Mouse (Mus musculus) liver, postnatal 0 days (tissue): ENCODE results near the gene Mrps6. TPM values are rescaled to one million over a fixed set of nuclear protein-coding genes. Genes with fewer than 3 reads are reported as not detected.
A peak's percentile ranks its signal among the peaks of the same experiment; 100 is the strongest.

Source experiments
- ATAC-seq: fragments of 200-750 bp; cut with Nextera tagmentation; 2 replicates; pipeline ENCODE4 v1.8.0; 2017; ENCODE audit warnings: mild to moderate bottlenecking, moderate library complexity
- DNase-seq: peaks from one replicate; pipeline ENCODE4 v3.0.0-alpha.2; 2016
- H3K27ac ChIP-seq: fragments of 300-500 bp; sonication (generic); 2 replicates; pipeline ENCODE4 v1.5.1; 2014; ENCODE audit warnings: antibody characterized with exemption, moderate library complexity, mild to moderate bottlenecking, low read depth
- H3K27me3 ChIP-seq: fragments of 300-500 bp; sonication (generic); 2 replicates; pipeline ENCODE4 v1.6.1; 2014; ENCODE audit warnings: low read length, control low read depth, mixed read lengths; ENCODE audit not compliant: insufficient read depth
- H3K36me3 ChIP-seq: fragments of 300-500 bp; sonication (generic); replicated peaks from 2 replicates; pipeline ENCODE4 v1.6.1; 2014; ENCODE audit warnings: mild to moderate bottlenecking, control low read depth, low read length, moderate library complexity, mixed read lengths; ENCODE audit not compliant: insufficient read depth
- H3K4me1 ChIP-seq: fragments of 300-500 bp; sonication (generic); 2 replicates; pipeline ENCODE4 v1.6.1; 2014; ENCODE audit warnings: antibody characterized with exemption, mild to moderate bottlenecking, control low read depth; ENCODE audit not compliant: insufficient read depth
- H3K4me2 ChIP-seq: fragments of 300-500 bp; sonication (generic); 2 replicates; pipeline ENCODE4 v1.6.1; 2014; ENCODE audit warnings: low read depth, mild to moderate bottlenecking, low read length, moderate library complexity, mixed read lengths
- H3K4me3 ChIP-seq: fragments of 300-500 bp; sonication (generic); 2 replicates; pipeline ENCODE4 v1.5.1; 2014; ENCODE audit warnings: low read depth, low read length
- H3K9ac ChIP-seq: fragments of 300-500 bp; sonication (generic); replicated peaks from 2 replicates; pipeline ENCODE4 v1.6.1; 2014; ENCODE audit warnings: mild to moderate bottlenecking, moderate library complexity
- H3K9me3 ChIP-seq: fragments of 300-500 bp; sonication (generic); 2 replicates; pipeline ENCODE4 v1.6.1; 2016; ENCODE audit warnings: mild to moderate bottlenecking, control low read depth, low read length, mixed read lengths
- CTCF ChIP-seq: sonication (generic); IDR thresholded peaks from 2 replicates; pipeline ENCODE4 v1.5.1; 2016; ENCODE audit warnings: antibody characterized with exemption, low read depth
- EP300 ChIP-seq: IDR thresholded peaks from 2 replicates; pipeline ENCODE4 v1.6.1; 2016; ENCODE audit warnings: antibody characterized with exemption, low read depth, mild to moderate bottlenecking
- WGBS: fragments of 180-500 bp; shearing (Covaris S2); extraction: QIAGEN DNeasy Blood & Tissue Kit; methylation state at CpG from one replicate; pipeline ENCODE4 v1.1.7; 2014; ENCODE audit not compliant: insufficient replicate concordance; 5-methylcytosine and 5-hydroxymethylcytosine counted together
- polyA plus RNA-seq: library from polyadenylated mRNA; unstranded; fragments of >200 nt; fragmentation: Nextera tagmentation; extraction: Ambion mirVana; gene quantifications from 2 replicates; pipeline ENCODE4 v1.2.1, GENCODE M21; 2015

The Mrps6 gene
- polyA plus RNA-seq, 1 experiment from 2014 or later: 41.4 TPM

GRCm38 (mm10) chr16:92114706-92115241, 56.7 kb downstream of the Mrps6 start:
- H3K4me1 ChIP-seq: no peaks in the 10 kb centered on the region
- H3K27me3 ChIP-seq: no peaks in the 10 kb centered on the region
- DNase-seq: no peak
- H3K4me2 ChIP-seq: no peak overlapping the region
- no peak overlapping the region for H3K27ac ChIP-seq
- no peaks in the 10 kb centered on the region for H3K9me3 ChIP-seq
- TF ChIP-seq CTCF (no peak), EP300 (no peak)
- 82% methylated on average over 5 of the region's 5 CpGs for WGBS
- H3K4me3 ChIP-seq: no peak overlapping the region
- H3K36me3 ChIP-seq: no peaks in the 10 kb centered on the region; the same call in none of the 2 replicates
- no peak for ATAC-seq
- no peak overlapping the region for H3K9ac ChIP-seq

- TF ChIP-seq EP300: no peak
- no peak for TF ChIP-seq CTCF
- Histone ChIP-seq H3K36me3 (no peaks in the 10 kb centered on the region; the same call in none of the 2 replicates), H3K4me2 (no peak overlapping the region), H3K9me3 (no peaks in the 10 kb centered on the region), H3K27ac (no peak overlapping the region), H3K4me3 (no peak overlapping the region), H3K9ac (no peak overlapping the region), H3K27me3 (no peaks in the 10 kb centered on the region), H3K4me1 (no peaks in the 10 kb centered on the region)
- DNase-seq (peak; percentile 31), ATAC-seq (0 out of 2 replicates have a peak, but pooled peaks have one; percentile 27)
- WGBS: 59% methylated on average over 17 of the region's 20 CpGs
Measured at GRCm38 (mm10) chr16:92115611-92116421, 57.7 kb downstream of the Mrps6 start.

- Histone ChIP-seq H3K4me2 (no peak overlapping the region), H3K4me3 (no peak overlapping the region), H3K4me1 (no peaks in the 10 kb centered on the region), H3K27ac (no peak overlapping the region), H3K27me3 (no peaks in the 10 kb centered on the region), H3K9me3 (no peaks in the 10 kb centered on the region), H3K36me3 (no peaks in the 10 kb centered on the region; the same call in 1 of the 2 replicates), H3K9ac (no peak overlapping the region)
- WGBS: 74% methylated on average over 9 of the region's 9 CpGs
- DNase-seq: no peak
- ATAC-seq: no peak
- TF ChIP-seq EP300 (no peak), CTCF (no peak)
Measured at GRCm38 (mm10) chr16:92117337-92118209, 59.5 kb downstream of the Mrps6 start.

- WGBS: 62% methylated on average over 13 of the region's 13 CpGs
- DNase-seq: no peak
Measured at GRCm38 (mm10) chr16:92119013-92119515, 61.0 kb downstream of the Mrps6 start.

GRCm38 (mm10) chr16:92120899-92121531, 62.9 kb downstream of the Mrps6 start:
- WGBS: 76% methylated on average over 17 of the region's 17 CpGs
- no peak for ATAC-seq

More at GRCm38 (mm10) chr16:92119013-92119515, 61.0 kb downstream of the Mrps6 start:
- Histone ChIP-seq H3K4me2 (no peak overlapping the region), H3K27me3 (no peaks in the 10 kb centered on the region), H3K9ac (no peak overlapping the region), H3K4me1 (no peaks in the 10 kb centered on the region), H3K36me3 (no peaks in the 10 kb centered on the region), H3K9me3 (no peaks in the 10 kb centered on the region), H3K4me3 (no peak overlapping the region), H3K27ac (no peak overlapping the region)
- no peak for ATAC-seq
- TF ChIP-seq EP300 (no peak), CTCF (no peak)

More at GRCm38 (mm10) chr16:92120899-92121531, 62.9 kb downstream of the Mrps6 start:
- no peak overlapping the region for H3K4me2 ChIP-seq
- no peaks in the 10 kb centered on the region for H3K36me3 ChIP-seq
- DNase-seq: no peak
- H3K27me3 ChIP-seq: no peaks in the 10 kb centered on the region
- no peak overlapping the region for H3K9ac ChIP-seq
- H3K4me1 ChIP-seq: no peaks in the 10 kb centered on the region
- H3K27ac ChIP-seq: no peak overlapping the region
- H3K4me3 ChIP-seq: no peak overlapping the region
- TF ChIP-seq EP300: no peak
- no peak for TF ChIP-seq CTCF
- peaks cover 4% of the 10 kb centered on the region; the same call in 1 of the 2 replicates for H3K9me3 ChIP-seq
